Mouse (Mus musculus): ENCODE results near the gene Sdsl. TPM values are rescaled to one million over a fixed set of nuclear protein-coding genes. Genes with fewer than 3 reads are reported as not detected.

Gene Sdsl
- polyA plus RNA-seq, 1 experiment from 2014 or later, result 18.1 TPM

GRCm38 (mm10) chr5:120413436-120413835 lies 59.2 kb downstream of the Sdsl start:
- no peak for ATAC-seq (replicated peaks; ENCODE audit: extremely low read depth, insufficient read depth, low FRiP score)
- Histone ChIP-seq H3K36me3 (ENCODE audit: control insufficient read depth, insufficient read depth) (no peaks in the 10 kb centered on the region), H3K27ac (ENCODE audit: low read length) (no peak overlapping the region), H3K4me1 (ENCODE audit: control insufficient read depth, insufficient read depth, low read length) (no peaks in the 10 kb centered on the region), H3K9ac (ENCODE audit: low read length) (no peak overlapping the region), H3K4me2 (ENCODE audit: low read depth, low read length) (no peak overlapping the region), H3K9me3 (replicated peaks; ENCODE audit: control insufficient read depth, low read length) (peaks cover 7% of the 10 kb centered on the region; the same call in 1 of the 2 replicates), H3K27me3 (ENCODE audit: control insufficient read depth, insufficient read depth, low read length) (peaks cover 48% of the 10 kb centered on the region), H3K4me3 (ENCODE audit: low read length) (no peak overlapping the region)
- WGBS, result 70% methylated on average over 6 of the region's 6 CpGs

- H3K27me3 ChIP-seq (ENCODE audit: control insufficient read depth, insufficient read depth, low read length), result peaks cover 44% of the 10 kb centered on the region
- no peaks in the 10 kb centered on the region for H3K36me3 ChIP-seq (ENCODE audit: control insufficient read depth, insufficient read depth)
- H3K4me3 ChIP-seq (ENCODE audit: low read length), result no peak overlapping the region
- WGBS, result 2% methylated on average over 41 of the region's 41 CpGs
- H3K4me2 ChIP-seq (ENCODE audit: low read depth, low read length), result no peak overlapping the region
- no peaks in the 10 kb centered on the region for H3K4me1 ChIP-seq (ENCODE audit: control insufficient read depth, insufficient read depth, low read length)
- H3K9ac ChIP-seq (ENCODE audit: low read length), result no peak overlapping the region
- no peak overlapping the region for H3K27ac ChIP-seq (ENCODE audit: low read length)
- no peak for ATAC-seq (replicated peaks; ENCODE audit: extremely low read depth, insufficient read depth, low FRiP score)
- H3K9me3 ChIP-seq (replicated peaks; ENCODE audit: control insufficient read depth, low read length), result peaks cover 7% of the 10 kb centered on the region; the same call in 1 of the 2 replicates
Measured at GRCm38 (mm10) chr5:120409385-120410378, 62.9 kb downstream of the Sdsl start.

GRCm38 (mm10) chr5:120408933-120409332 lies 63.7 kb downstream of the Sdsl start:
- Histone ChIP-seq H3K27me3 (ENCODE audit: control insufficient read depth, insufficient read depth, low read length) (peaks cover 44% of the 10 kb centered on the region), H3K27ac (ENCODE audit: low read length) (no peak overlapping the region), H3K4me3 (ENCODE audit: low read length) (no peak overlapping the region), H3K36me3 (ENCODE audit: control insufficient read depth, insufficient read depth) (no peaks in the 10 kb centered on the region), H3K4me1 (ENCODE audit: control insufficient read depth, insufficient read depth, low read length) (no peaks in the 10 kb centered on the region), H3K9me3 (replicated peaks; ENCODE audit: control insufficient read depth, low read length) (peaks cover 6% of the 10 kb centered on the region; the same call in 1 of the 2 replicates), H3K4me2 (ENCODE audit: low read depth, low read length) (no peak overlapping the region), H3K9ac (ENCODE audit: low read length) (no peak overlapping the region)
- WGBS, result 75% methylated on average over 14 of the region's 14 CpGs
- no peak for ATAC-seq (replicated peaks; ENCODE audit: extremely low read depth, insufficient read depth, low FRiP score)

Other genes with a start within 250 kb of the Sdsl start
- gene Lhx5, start 41.1 kb downstream of the Sdsl start, polyA plus RNA-seq (2015; fragmentation: Nextera tagmentation; extraction: Ambion mirVana), result not detected in 2 replicates
- gene Sds, start 3.7 kb upstream of the Sdsl start, polyA plus RNA-seq (2015; fragmentation: Nextera tagmentation; extraction: Ambion mirVana), result 0.56 TPM in 1 of 2 replicates, not detected in the other
- gene Plbd2, start 30.8 kb upstream of the Sdsl start, polyA plus RNA-seq (2015; fragmentation: Nextera tagmentation; extraction: Ambion mirVana), result 43.3 and 44.1 TPM in 2 replicates
- gene Slc8b1, start 38.4 kb upstream of the Sdsl start, polyA plus RNA-seq (2015; fragmentation: Nextera tagmentation; extraction: Ambion mirVana), result 3.5 and 4.3 TPM in 2 replicates
- 14.5 TPM in 2 replicates for gene Tpcn1, start 115.9 kb upstream of the Sdsl start, polyA plus RNA-seq (2015; fragmentation: Nextera tagmentation; extraction: Ambion mirVana)
- 0.36 and 0.42 TPM in 2 replicates for gene Iqcd, start 116.2 kb upstream of the Sdsl start, polyA plus RNA-seq (2015; fragmentation: Nextera tagmentation; extraction: Ambion mirVana)
- gene Rita1, start 139.8 kb upstream of the Sdsl start, polyA plus RNA-seq (2015; fragmentation: Nextera tagmentation; extraction: Ambion mirVana), result 13.2 and 14.0 TPM in 2 replicates
- gene Ddx54, start 139.9 kb upstream of the Sdsl start, polyA plus RNA-seq (2015; fragmentation: Nextera tagmentation; extraction: Ambion mirVana), result 30.2 and 35.0 TPM in 2 replicates
- gene Cfap73, start 161.4 kb upstream of the Sdsl start, polyA plus RNA-seq (2015; fragmentation: Nextera tagmentation; extraction: Ambion mirVana), result 0.49 TPM in 1 of 2 replicates, not detected in the other
- 0.70 and 0.74 TPM in 2 replicates for gene Rasal1, start 176.0 kb upstream of the Sdsl start, polyA plus RNA-seq (2015; fragmentation: Nextera tagmentation; extraction: Ambion mirVana)
- 6.7 and 11.2 TPM in 2 replicates for gene Dtx1, start 239.1 kb upstream of the Sdsl start, polyA plus RNA-seq (2015; fragmentation: Nextera tagmentation; extraction: Ambion mirVana)